Mouse (Mus musculus): ENCODE data around the gene Gm10134.
A peak's percentile ranks its signal among the peaks of the same experiment; 100 is the strongest.
"Not testable (repeated sequence)": the region's sequence is repeated elsewhere in the genome, so short reads cannot be mapped to it uniquely, and the experiment has no call there.

Gene Gm10134

GRCm38 (mm10) chr2:28504676-28505075 is 1.2 kb upstream of the Gm10134 start:
- DNase-seq (ENCODE audit: low spot score in 2 of 2): peak in 1 of 2 experiments; percentile 3

DNA sequence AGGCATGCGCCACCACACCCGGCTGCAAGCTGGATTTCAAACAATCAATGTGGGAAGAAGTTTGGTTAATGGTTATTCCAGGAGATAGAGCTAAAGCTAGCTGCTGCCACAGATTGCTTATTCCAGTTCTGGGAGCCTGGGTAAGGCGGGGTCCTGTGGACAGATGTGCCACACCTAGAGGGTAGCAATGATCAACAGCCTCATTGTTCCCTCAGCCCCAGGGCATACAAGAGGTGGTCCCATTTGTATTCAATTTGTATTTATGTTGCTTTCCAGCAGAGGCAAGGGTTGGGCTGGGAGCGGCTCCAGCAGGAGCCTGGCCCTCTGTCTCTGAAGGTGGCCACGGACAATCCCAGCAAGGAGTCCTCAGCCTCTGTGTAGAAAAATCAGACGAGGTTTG is 396 bp downstream of the Gm10134 start:
- DNase-seq (ENCODE audit: low spot score in 2 of 2): peak in 1 of 2 experiments; percentile 3

GRCm38 (mm10) chr2:28511600-28511999 is 5.7 kb downstream of the Gm10134 start:
- not testable (repeated sequence) for DNase-seq (ENCODE audit: low spot score in 2 of 2)

DNA sequence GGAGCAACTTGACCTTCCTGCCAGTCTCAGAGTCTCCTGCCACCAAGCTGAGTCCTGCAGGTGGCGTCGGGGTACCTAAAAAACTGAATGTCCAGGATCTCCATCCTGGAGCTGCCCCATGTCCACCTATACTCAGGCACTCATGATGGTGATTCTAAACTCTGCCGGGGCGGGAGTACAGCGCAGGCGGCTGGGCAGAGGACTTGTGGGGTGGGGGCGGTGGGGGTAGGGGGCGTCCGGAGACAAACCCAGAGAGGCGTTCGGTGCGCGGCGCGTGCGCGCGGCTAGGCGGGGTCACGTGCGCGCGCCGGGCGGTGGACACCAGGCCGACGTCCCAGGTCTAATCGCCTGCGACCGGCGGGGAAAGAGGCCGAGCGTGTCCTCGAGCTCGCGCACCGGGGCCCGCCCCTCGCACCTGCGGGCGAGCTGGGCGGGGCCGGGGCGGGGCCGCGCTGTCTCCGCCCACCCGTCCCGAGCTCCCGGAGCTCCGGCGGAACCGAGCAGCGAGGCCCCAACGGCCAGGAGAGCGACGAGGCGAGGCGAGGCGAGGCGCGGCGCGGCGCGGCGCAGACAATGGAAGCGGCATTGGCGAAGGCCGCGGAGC is 7.0 kb downstream of the Gm10134 start, which contains the start of gene Ralgds:
Ralgds (plus strand) TSS at position 328 of the 604 bp plus-strand sequence.
- DNase-seq (ENCODE audit: low spot score in 2 of 2): peak; percentile 25 to 53

DNA sequence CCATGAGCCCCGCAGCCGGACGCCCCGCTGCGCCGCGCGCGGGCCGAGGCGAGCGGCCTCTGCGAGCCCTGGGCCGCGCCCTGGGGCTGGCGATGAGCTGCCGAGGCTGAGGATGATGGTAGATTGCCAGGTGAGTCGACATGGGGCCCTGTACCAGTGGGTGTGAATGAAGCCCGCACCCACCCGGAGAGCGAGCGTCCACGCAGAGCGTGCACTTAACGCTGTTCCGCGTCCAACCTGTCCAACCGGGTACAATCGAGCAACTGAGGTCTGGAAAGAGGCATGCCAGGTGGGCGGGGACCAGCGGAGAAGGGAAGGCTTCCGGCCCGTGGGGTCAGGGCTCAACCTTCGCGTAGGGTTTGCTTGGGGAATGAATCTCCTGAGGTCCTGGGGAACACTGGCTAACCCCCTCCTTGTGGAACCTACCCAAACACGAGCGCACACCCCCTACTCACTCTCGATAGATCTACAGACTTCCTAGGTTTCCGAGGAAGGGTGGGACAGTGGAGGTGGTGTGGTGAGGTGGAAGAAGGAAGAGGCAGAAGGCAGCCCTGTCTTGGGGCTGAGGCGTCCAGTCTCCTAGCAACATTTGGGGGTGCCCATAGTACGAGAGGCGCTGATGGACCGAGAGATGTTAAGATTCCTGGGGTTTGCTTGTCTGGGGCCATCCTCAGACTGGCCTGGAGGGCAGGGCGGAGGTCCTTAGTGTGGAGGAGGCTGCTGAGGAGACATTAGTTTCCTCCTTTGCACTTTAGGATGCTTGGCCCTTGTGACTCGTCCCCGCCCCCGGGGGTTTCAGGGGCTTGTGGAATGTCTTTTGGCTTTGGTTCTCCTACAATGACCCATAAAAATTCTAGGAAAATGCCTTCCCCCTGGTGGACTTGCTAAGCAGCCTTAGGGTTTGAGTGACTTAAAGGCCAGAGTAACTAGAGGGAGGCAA is 7.8 kb downstream of the Gm10134 start:
- peak in 1 of 2 experiments; percentile 44 for DNase-seq (ENCODE audit: low spot score in 2 of 2)

GRCm38 (mm10) chr2:28514489-28514888 is 8.6 kb downstream of the Gm10134 start:
- peak in 1 of 2 experiments; percentile 78 for DNase-seq (ENCODE audit: low spot score in 2 of 2)

DNA sequence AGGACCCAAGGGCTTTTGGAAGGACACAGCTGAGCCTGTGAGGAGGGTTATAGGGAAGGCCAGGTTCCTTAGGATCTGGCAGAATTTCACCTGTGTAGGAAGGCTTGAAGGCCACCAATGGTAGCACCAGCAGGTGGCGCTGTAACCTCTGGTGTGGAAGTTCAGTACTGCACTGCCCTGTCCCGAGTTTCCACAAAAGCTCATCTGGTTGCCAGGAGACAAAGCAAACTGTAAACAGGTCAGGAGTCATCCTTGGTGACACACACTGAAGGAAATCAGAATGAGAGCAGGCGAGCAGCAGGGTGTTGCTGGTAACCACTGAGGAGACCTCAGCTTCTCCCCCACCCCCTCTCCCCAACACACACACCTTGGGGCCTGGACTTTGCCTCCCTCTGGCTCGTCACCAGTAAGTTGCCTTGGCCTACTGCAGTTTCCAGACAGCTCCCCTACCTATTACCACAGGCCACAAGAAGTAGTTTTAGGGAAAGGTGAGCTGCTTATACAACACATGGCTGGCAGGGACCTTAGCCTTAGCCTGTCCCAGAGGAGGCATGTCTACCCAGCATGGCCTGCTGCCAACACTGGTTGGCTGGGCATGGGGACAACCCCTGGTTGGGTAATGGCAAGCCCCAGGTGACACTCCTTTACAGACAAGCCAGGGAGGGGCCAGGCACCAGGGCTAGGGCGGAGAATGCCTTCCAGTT is 11.5 kb downstream of the Gm10134 start:
- peak in 1 of 2 experiments; percentile 63 for DNase-seq (ENCODE audit: low spot score in 2 of 2)

DNA sequence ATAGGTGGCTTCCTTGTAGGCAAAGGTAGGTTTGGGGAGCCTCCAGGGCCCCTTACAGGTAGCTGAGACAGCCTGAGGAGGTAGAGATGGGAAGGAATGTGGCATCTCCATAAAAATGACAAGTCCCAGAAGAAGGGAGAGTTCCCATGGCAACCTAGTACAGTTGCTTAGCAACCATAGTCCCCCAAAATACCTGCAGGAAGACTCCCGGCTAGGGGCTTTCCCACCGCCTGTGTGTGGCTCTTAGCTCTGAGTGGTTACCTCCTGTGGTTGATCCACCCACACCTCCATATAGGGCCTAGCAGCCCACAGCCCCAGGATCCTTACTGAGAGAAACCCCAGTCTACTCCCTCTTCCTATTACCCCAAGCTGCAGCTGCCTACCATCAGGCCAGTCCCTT is 12.3 kb downstream of the Gm10134 start:
- DNase-seq (ENCODE audit: low spot score in 2 of 2): peak; percentile 68 to 87

DNA sequence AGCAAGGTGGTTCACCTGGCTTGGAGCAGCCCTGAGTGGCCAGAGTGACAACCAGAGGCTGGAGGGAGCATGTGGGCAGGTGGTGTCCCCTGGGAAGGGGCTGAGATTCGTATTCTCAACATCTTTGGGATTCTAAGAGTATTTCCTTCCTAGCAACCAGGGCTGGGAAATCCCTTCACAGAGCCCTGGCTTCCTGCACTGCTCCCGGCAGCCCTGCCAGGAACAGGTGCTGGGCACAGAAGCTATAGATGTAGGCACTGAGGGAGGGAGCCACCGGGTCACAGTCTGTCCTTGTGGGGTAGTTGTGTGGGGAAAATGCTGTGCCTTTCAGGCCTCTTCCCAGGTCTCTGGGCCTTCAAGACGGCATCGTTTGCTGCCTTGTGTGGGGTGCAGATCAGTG is 14.7 kb downstream of the Gm10134 start:
- DNase-seq (ENCODE audit: low spot score in 2 of 2): no peak

GRCm38 (mm10) chr2:28521571-28522151 is 15.8 kb downstream of the Gm10134 start:
- peak; percentile 45 to 75 for DNase-seq (ENCODE audit: low spot score in 2 of 2)

GRCm38 (mm10) chr2:28522166-28522565 is 16.3 kb downstream of the Gm10134 start:
- DNase-seq (ENCODE audit: low spot score in 2 of 2): no peak

DNA sequence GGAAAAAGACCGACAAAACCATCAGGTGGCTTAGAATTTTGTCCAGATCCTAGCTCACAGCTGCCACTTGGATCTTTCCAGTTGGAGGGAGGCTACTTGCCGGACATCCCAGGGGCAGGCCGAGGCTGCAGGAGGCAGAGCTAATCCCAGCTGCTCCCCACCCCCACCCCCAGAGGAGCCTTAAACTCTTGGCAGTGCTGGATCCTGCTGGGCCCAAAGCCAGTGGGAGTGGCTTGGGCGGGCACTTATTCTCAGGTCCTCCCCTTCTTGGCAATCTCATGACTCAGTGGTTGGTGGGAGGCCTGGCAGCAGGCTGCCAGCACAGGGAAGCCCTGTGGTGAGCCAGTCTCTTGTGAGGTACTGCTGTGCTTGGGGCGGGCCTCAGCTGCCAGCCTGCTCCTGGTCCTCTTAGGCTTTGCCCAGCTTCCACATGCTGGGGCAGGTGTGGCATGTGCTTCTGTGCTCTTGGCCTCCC is 17.8 kb downstream of the Gm10134 start:
- peak; percentile 86 to 87 for DNase-seq (ENCODE audit: low spot score in 2 of 2)

DNA sequence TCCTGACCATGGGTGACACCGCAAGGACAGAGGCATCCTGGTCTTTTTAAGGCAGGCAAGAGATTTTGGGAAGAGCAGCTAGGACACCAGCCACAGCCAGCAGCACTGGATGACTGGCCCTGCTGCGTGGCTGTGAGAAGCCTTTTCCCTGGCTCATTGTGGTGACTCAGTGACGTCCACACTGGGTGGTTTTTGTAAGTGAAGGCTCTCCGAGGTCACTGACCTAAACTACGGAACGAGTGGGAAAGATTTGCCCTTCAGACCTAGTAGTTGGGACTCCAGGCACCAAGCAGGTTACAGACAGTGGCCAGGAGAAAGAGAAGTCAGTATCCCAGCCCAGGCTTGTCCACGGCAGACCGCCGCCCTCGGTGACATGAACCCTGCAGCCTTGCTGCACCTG is 18.5 kb downstream of the Gm10134 start:
- DNase-seq (ENCODE audit: low spot score in 2 of 2): no peak

DNA sequence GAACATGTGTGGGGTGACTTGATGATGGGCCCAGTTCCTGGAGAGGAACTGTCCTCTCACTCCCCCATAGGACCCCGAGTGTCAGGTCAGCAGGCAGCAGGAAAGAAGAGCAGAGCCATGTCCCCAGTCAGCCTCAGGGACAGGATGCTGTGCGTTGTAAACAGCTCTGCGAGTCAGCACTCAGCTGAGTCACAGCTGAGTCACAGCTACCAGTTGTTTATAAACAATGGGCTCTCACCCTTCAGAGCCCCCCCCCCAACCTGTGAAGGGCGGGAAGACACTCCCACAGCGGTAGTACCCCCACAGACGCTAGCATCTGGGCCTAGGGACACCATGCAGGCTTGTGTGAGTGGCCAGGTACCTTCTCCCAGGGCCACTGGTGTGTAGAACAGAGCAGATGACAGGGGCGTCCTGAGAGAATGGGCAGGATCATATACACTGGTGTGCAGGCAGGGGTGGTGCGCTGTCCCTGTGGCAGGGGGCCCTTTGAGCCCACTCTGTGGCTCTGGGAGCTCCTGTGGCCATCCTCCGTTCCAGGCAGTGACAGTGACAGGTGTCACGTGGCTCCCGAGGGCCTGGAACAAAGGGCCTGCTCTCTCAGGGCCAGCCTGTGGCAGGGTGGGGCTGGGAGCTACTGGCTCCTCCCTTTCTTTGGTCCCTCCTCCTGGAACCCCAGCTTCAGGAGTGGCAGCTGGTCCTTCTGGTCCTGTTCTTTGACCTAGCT is 19.5 kb downstream of the Gm10134 start:
- peak in 1 of 2 experiments; percentile 44 for DNase-seq (ENCODE audit: low spot score in 2 of 2)

- DNase-seq (ENCODE audit: low spot score in 2 of 2): peak in 1 of 2 experiments; percentile 33
These were observed 20.3 kb downstream of the Gm10134 start for GRCm38 (mm10) chr2:28525943-28526876.

DNA sequence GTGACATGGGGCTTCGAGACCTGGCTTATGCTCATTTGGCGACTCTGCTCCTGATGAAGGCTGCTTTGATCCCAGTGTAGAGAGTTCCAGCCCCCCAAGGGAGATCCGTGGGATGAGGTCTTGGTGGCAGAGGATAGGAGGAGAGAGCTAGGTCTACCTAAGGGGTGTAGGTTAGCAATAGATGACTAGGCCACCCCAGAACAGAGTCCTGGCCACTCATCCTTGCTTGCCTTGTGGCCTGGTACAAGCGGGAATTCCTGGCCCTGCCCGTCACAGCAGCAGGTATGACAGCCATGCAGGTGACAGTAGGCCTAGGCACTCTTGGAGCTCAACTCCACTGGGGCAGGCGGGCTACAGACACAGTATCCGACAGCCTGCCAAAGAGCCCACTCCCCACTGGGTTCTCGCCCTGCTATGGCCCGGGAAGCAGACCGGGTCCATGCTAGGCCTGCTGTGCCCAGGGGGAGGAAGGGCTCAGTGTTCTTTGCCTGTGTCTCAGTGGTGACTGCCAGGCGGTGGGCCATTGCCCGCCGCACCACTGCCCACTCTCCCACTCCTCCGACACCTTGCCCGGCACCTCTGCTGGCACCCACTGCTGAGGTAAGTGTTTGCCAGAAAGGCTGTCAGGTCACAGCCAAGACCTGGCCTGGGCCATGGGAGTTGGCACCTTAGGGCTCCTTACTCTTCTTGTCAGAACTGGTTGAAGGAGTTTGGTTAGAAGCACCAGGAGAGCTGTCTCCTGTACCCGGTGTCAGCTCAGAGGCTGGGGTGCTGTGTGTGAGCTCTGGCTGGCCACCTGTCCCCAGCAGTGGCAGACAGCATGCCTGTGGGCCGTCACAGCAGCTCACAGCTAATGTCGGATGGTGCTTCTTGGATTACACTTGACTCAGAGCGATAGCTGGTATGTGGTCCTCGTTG is 21.8 kb downstream of the Gm10134 start:
- no peak for DNase-seq (ENCODE audit: low spot score in 2 of 2)

DNA sequence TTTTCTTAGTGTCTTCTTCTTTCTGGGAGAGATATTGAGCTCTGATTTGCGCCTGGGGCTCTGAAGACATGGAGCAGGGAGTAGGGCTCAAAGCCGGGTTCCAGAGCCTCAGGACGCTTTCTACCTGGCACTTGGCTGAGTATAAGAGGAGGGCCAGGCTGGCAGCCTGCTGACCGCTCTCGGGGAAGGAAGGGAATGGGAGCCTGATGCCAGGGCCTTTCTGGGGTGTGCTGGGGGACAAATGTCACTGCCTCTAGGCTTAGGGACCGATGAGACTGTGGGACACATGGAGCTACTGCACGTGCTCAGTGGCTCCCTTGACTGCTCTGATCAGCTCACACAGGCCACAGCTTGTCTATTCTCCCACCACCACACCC is 22.4 kb downstream of the Gm10134 start:
- no peak for DNase-seq (ENCODE audit: low spot score in 2 of 2)

- DNase-seq (ENCODE audit: low spot score in 2 of 2): no peak
These were observed 24.0 kb downstream of the Gm10134 start for GRCm38 (mm10) chr2:28529856-28530255.

GRCm38 (mm10) chr2:28530311-28530710 is 24.4 kb downstream of the Gm10134 start:
- no peak for DNase-seq (ENCODE audit: low spot score in 2 of 2)
